ENCODE assay signal across 9 mouse cellular contexts in the genomic region with DNA sequence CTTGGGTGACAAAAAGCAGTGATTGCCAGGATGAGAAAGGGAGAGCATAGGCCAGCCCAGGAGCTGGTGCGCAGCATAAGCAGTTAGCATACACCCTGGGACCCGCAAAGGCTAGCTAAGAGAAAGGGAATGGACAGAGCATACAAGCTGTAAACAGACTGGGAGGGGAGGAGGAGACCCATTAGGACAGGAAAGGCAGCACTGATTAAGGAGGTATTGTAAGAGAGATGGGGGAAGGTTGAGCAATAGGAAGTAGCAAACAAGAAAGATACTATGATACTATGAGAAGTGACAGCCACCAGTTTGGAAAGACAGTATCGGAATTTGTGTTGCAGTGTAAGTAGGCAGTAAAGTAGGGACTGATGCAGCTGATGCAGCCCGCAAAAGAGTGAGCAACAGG. TPM values are rescaled to one million over a fixed set of nuclear protein-coding genes. Genes with fewer than 3 reads are reported as not detected.
A peak's percentile ranks its signal among the peaks of the same experiment; 100 is the strongest.
DNase-seq lines count a peak whose midpoint lies in the region; ATAC-seq and TF ChIP-seq lines count a peak whose summit lies in the region.
"Had no signal": no experiment of that assay in that cellular context is flagged by ENCODE, and none has a peak within 500 bp of the region (broad histone marks: within the 10 kb centered on the region; RNA-seq: fewer than 3 reads in every experiment).

No protein-coding gene starts in this region.

- no peaks in the 10 kb centered on the region for H3K9me3 ChIP-seq in forebrain, embryonic 16.5 days (ENCODE audit: control insufficient read depth, low read length)
- H3K9me3 ChIP-seq in liver, postnatal 0 days (ENCODE audit: low read length): no peaks in the 10 kb centered on the region

- 44% methylated on average over 4 of the region's 4 CpGs for WGBS in forebrain, embryonic 16.5 days
- 35% methylated on average over 4 of the region's 4 CpGs for WGBS in liver, postnatal 0 days (ENCODE audit: insufficient replicate concordance)

- no peaks in the 10 kb centered on the region for H3K27me3 ChIP-seq in forebrain, embryonic 16.5 days (replicated peaks; ENCODE audit: control insufficient read depth, insufficient read depth, low read length)
- H3K27me3 ChIP-seq in liver, postnatal 0 days (ENCODE audit: insufficient read depth, low read length): no peaks in the 10 kb centered on the region
- H3K27me3 ChIP-seq: Patski had no signal

- H3K4me1 ChIP-seq in forebrain, embryonic 16.5 days (replicated peaks; ENCODE audit: control insufficient read depth, insufficient read depth, low read length): peaks cover 35% of the 10 kb centered on the region
- peaks cover 36% of the 10 kb centered on the region for H3K4me1 ChIP-seq in liver, postnatal 0 days (ENCODE audit: insufficient read depth)

- ATAC-seq in forebrain, embryonic 16.5 days: no peak
- ATAC-seq in liver, postnatal 0 days: no peak
- ATAC-seq: Patski had no signal

- no peak for TF ChIP-seq CTCF in gastrocnemius, adult 2 months (IDR thresholded peaks at IDR 0.05)
- no peak for TF ChIP-seq CTCF in liver, postnatal 0 days (IDR thresholded peaks at IDR 0.05; ENCODE audit: low read depth)

- DNase-seq in gastrocnemius, adult 2 months: no peak
- DNase-seq in gastrocnemius, adult 18-20 months (ENCODE audit: low spot score): no peak
- peak; percentile 13 for DNase-seq in CD4-positive helper T cell, adult 2 months (ENCODE audit: low read depth, low spot score)
- DNase-seq in liver, postnatal 0 days: no peak
- DNase-seq in right cerebral cortex, postnatal 10 days (ENCODE audit: low spot score in 2 of 2): no peak
- no peak for DNase-seq in gastrocnemius, postnatal 36 days
- no peak for DNase-seq in T-cell, adult 2 months (ENCODE audit: low spot score)

- H3K9ac ChIP-seq in forebrain, embryonic 16.5 days (replicated peaks; ENCODE audit: low read depth, low read length): peak overlapping the region; percentile 92
- H3K9ac ChIP-seq in liver, postnatal 0 days (replicated peaks): peak overlapping the region; percentile 93

- peak overlapping the region; percentile 91 for H3K27ac ChIP-seq in gastrocnemius, adult 2 months
- H3K27ac ChIP-seq in forebrain, embryonic 16.5 days (ENCODE audit: low read length): no peak overlapping the region
- peak overlapping the region; percentile 88; the same call in 1 of the 2 replicates for H3K27ac ChIP-seq in liver, postnatal 0 days (ENCODE audit: low read depth)

- intact Hi-C loops in gastrocnemius, adult 2 months (cut with DNase I): loop anchor here (2.0 to 5.0 kb wide), 4 partner anchors 31 to 77 kb away; partner anchors contain the start of genes 2700081O15Rik and Spindoc
- intact Hi-C loops in gastrocnemius, postnatal 36 days (cut with DNase I): loop anchor here (2.0 to 5.0 kb wide), 2 partner anchors 29 to 58 kb away; no protein-coding TSS in a partner anchor

- peak overlapping the region; percentile 74 for H3K4me3 ChIP-seq in gastrocnemius, adult 2 months
- peak overlapping the region; percentile 89 for H3K4me3 ChIP-seq in forebrain, embryonic 16.5 days (replicated peaks; ENCODE audit: low read length)
- peak overlapping the region; percentile 75 for H3K4me3 ChIP-seq in liver, postnatal 0 days (ENCODE audit: low read depth, low read length)

- H3K4me2 ChIP-seq in forebrain, embryonic 16.5 days (ENCODE audit: low read length): peak overlapping the region; percentile 98
- H3K4me2 ChIP-seq in liver, postnatal 0 days (ENCODE audit: low read depth, low read length): peak overlapping the region; percentile 98

- no peaks in the 10 kb centered on the region for H3K36me3 ChIP-seq in forebrain, embryonic 16.5 days (ENCODE audit: control insufficient read depth, insufficient read depth)
- H3K36me3 ChIP-seq in liver, postnatal 0 days (replicated peaks; ENCODE audit: insufficient read depth, low read length): peaks cover 6% of the 10 kb centered on the region; the same call in 1 of the 2 replicates

- no peak for TF ChIP-seq EP300 in liver, postnatal 0 days (IDR thresholded peaks at IDR 0.05; ENCODE audit: low read depth)

RNA-seq across cellular contexts. Expression of gene Mark2, which starts 1.8 kb away (rescaled TPM):
- total RNA-seq in gastrocnemius, adult 2 months (2021): 10 to 100 TPM; 36.9 to 37.1 TPM
- total RNA-seq in gastrocnemius, adult 18-20 months (2021): 10 to 100 TPM; 34.4 to 39.5 TPM
- polyA plus RNA-seq in forebrain, embryonic 16.5 days (2015; fragmentation: Nextera tagmentation; extraction: Ambion mirVana): 41.2 and 43.8 TPM in 2 replicates
- polyA plus RNA-seq in liver, postnatal 0 days (2015; fragmentation: Nextera tagmentation; extraction: Ambion mirVana): 11.9 and 12.5 TPM in 2 replicates
- 10 to 100 TPM; 28.9 to 33.5 TPM for total RNA-seq in gastrocnemius, postnatal 36 days (2021)

RNA-seq across cellular contexts. Expression of gene Spindoc, which starts 42.9 kb away (rescaled TPM):
- 1 to 10 TPM; 8.0 to 10.0 TPM for total RNA-seq in gastrocnemius, adult 2 months (2021)
- 1 to 10 TPM; 7.4 to 9.0 TPM for total RNA-seq in gastrocnemius, adult 18-20 months (2021)
- 35.8 and 39.4 TPM in 2 replicates for polyA plus RNA-seq in forebrain, embryonic 16.5 days (2015; fragmentation: Nextera tagmentation; extraction: Ambion mirVana)
- 2.2 and 3.6 TPM in 2 replicates for polyA plus RNA-seq in liver, postnatal 0 days (2015; fragmentation: Nextera tagmentation; extraction: Ambion mirVana)
- 1 to 10 TPM; 7.0 to 7.1 TPM for total RNA-seq in gastrocnemius, postnatal 36 days (2021)
